Mouse (Mus musculus): ENCODE measurements around the gene Sesn2. TPM values are rescaled to one million over a fixed set of nuclear protein-coding genes. Genes with fewer than 3 reads are reported as not detected.

The Sesn2 gene
- polyA plus RNA-seq, 1 experiment from 2014 or later = 7.7 TPM

DNA sequence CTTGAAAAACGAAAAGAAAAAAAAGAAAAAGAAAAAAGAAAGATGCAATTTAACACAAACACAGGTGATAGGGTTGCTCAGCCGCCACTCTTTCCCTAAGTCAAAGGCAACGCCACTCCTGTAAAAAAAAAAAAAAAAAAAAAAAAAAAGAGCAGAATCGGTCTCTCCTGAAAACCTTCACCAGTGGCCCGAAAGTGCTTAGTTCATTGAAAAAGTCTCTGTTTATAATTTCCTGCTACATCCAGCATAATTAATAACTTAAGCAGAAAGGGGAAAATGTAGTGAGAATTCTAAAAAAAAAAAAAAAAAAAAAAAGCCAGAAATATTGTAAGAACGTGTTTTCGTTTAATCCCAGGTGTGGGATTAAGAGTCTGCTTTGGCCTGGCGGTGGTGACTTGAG lies 65.8 kb downstream of the Sesn2 start:
- H3K9me3 ChIP-seq (ENCODE audit: control insufficient read depth, low read length) = no peaks in the 10 kb centered on the region
- no peak overlapping the region for H3K27ac ChIP-seq (replicated peaks; ENCODE audit: low read depth, low read length)
- no peak overlapping the region for H3K4me3 ChIP-seq (ENCODE audit: low read depth, low read length)
- no peaks in the 10 kb centered on the region for H3K36me3 ChIP-seq (ENCODE audit: control insufficient read depth, insufficient read depth, low read length)
- no peaks in the 10 kb centered on the region for H3K4me1 ChIP-seq (ENCODE audit: control insufficient read depth, insufficient read depth, low read length)
- no peak overlapping the region for H3K4me2 ChIP-seq (ENCODE audit: low read depth, severe bottlenecking)
- no peaks in the 10 kb centered on the region for H3K27me3 ChIP-seq (ENCODE audit: control insufficient read depth, insufficient read depth, low read length)
- no peak overlapping the region for H3K9ac ChIP-seq (ENCODE audit: low read length)
- no peak for DNase-seq (ENCODE audit: low spot score)
- ATAC-seq (ENCODE audit: insufficient number of reproducible peaks, low FRiP score, low TSS enrichment, low read depth) = no peak
- 81% methylated on average over 8 of the region's 8 CpGs for WGBS

Other genes starting within 250 kb of the Sesn2 start
- gene Gmeb1, start 248.9 kb downstream of the Sesn2 start, polyA plus RNA-seq (2014; fragmentation: Nextera tagmentation; extraction: Ambion mirVana) = 43.9 and 48.3 TPM in 2 replicates
- 64.4 and 66.7 TPM in 2 replicates for gene Taf12, start 236.1 kb downstream of the Sesn2 start, polyA plus RNA-seq (2014; fragmentation: Nextera tagmentation; extraction: Ambion mirVana)
- gene Rab42, start 207.1 kb downstream of the Sesn2 start, polyA plus RNA-seq (2014; fragmentation: Nextera tagmentation; extraction: Ambion mirVana) = 0.61 and 0.95 TPM in 2 replicates
- gene Trnau1ap, start 181.0 kb downstream of the Sesn2 start, polyA plus RNA-seq (2014; fragmentation: Nextera tagmentation; extraction: Ambion mirVana) = 81.3 and 83.6 TPM in 2 replicates
- 81.0 and 82.2 TPM in 2 replicates for gene Rcc1, start 156.9 kb downstream of the Sesn2 start, polyA plus RNA-seq (2014; fragmentation: Nextera tagmentation; extraction: Ambion mirVana)
- 32.9 and 36.3 TPM in 2 replicates for gene Phactr4, start 88.0 kb downstream of the Sesn2 start, polyA plus RNA-seq (2014; fragmentation: Nextera tagmentation; extraction: Ambion mirVana)
- gene Med18, start 46.6 kb downstream of the Sesn2 start, polyA plus RNA-seq (2014; fragmentation: Nextera tagmentation; extraction: Ambion mirVana) = 26.4 and 31.6 TPM in 2 replicates
- 1,066 and 1,093 TPM in 2 replicates for gene Atpif1, start 23.2 kb upstream of the Sesn2 start, polyA plus RNA-seq (2014; fragmentation: Nextera tagmentation; extraction: Ambion mirVana)
- gene Dnajc8, start 25.0 kb upstream of the Sesn2 start, polyA plus RNA-seq (2014; fragmentation: Nextera tagmentation; extraction: Ambion mirVana) = 244 and 255 TPM in 2 replicates
- gene Ptafr, start 53.6 kb upstream of the Sesn2 start, polyA plus RNA-seq (2014; fragmentation: Nextera tagmentation; extraction: Ambion mirVana) = 0.11 and 0.23 TPM in 2 replicates
- gene Eya3, start 128.5 kb upstream of the Sesn2 start, polyA plus RNA-seq (2014; fragmentation: Nextera tagmentation; extraction: Ambion mirVana) = 34.8 and 40.1 TPM in 2 replicates
- 4.2 and 7.6 TPM in 2 replicates for gene Xkr8, start 222.0 kb upstream of the Sesn2 start, polyA plus RNA-seq (2014; fragmentation: Nextera tagmentation; extraction: Ambion mirVana)
- 4.3 and 4.6 TPM in 2 replicates for gene Smpdl3b, start 246.8 kb upstream of the Sesn2 start, polyA plus RNA-seq (2014; fragmentation: Nextera tagmentation; extraction: Ambion mirVana)

Measured in limb, embryonic 11.5 days (tissue).